Mouse (Mus musculus) heart, postnatal 36 days (tissue): Measurements from ENCODE around the gene Tab1. TPM values are rescaled to one million over a fixed set of nuclear protein-coding genes. Genes with fewer than 3 reads are reported as not detected.

Experiments used
- DNase-seq, 2 experiments: peaks; one replicate each; pipeline ENCODE4 v3.0.0; 2021 to 2022
- intact Hi-C: fragments of 180-260 bp; cut with DNase I; formaldehyde crosslinking; loops from one replicate; pipeline ENCODE4 v1.15.1; 2025
- total RNA-seq, 2 experiments: library from RNA; stranded (reverse); gene quantifications; 2 replicates each; pipeline ENCODE4 v1.2.3; 2021

Gene Tab1
- total RNA-seq, 2 experiments from 2014 or later: 23.4 to 23.8 TPM

DNA sequence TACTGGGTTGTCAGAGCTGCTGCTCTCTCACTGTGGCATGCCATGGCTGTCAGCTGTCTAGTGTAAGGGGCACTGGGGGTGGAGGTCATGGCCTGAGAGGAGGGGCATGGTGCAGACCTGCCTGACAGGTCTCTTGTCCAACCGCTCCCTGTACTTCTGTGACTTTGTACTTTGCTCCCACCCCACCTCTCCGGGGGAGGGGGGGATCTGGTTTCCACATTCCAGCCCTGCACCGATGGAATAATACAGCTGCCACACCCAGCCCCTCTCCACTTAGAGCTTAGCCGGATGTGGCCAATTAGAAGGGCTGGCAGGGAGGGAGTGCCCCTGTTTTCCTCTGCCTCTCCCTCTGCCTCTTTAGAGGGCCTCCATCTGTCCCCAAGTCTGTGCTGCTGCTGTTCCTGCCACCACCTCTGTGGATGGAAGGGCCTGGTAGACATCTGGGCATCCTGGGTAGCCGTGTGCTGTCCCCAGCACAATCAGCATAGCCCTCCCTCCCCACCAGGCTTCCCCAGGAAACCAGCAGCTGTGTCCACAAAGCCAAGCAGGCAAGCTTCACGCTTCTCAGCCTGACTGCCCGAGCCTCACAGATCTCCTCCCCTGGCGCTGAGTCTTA lies 26.5 kb downstream of the Tab1 start:
- intact Hi-C loops: no loop called here
- DNase-seq: no peak

DNA sequence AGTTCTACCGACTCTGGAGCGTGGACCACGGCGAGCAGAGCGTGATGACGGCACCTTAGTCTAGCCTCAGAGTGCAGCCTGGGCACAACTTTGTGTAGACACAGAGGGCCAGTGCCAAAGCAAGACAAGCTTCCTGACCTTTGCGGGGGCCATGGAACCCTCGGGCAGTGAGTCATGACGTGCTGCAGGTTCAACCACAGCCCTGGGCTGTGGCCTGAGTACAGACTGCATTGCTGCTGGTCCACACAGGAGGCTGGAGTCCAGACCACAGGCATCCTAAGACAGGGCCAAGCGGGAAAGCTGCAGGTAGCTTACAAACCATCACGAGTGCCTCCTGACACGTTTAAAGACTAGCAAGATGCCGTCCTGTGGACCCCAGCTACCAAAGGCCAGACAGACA lies 27.3 kb downstream of the Tab1 start:
- intact Hi-C loops: no loop called here

DNA sequence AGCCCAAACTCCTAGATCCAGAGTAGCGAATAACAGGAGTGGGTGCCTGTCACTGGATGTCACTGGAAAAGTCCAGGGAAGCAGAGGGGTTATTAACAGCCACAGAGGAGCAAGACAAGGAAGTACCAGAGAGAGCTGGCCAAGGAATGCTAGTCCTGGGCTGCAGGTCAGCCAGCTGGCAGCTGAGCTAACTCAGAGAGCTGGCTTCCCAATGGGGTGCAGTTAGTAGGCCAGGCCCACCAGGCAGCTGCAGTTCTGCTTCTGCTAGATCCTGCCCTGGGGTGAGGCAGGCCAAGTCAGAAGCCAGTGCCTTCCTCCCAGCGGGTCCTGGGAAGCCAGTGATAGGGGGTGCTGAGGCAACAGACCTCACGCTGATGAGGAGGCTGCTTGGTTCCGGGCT lies 27.8 kb downstream of the Tab1 start:
- intact Hi-C loops: no loop called here
- DNase-seq: no peak

More for the DNA sequence above, 27.3 kb downstream of the Tab1 start:
- no peak for DNase-seq

DNA sequence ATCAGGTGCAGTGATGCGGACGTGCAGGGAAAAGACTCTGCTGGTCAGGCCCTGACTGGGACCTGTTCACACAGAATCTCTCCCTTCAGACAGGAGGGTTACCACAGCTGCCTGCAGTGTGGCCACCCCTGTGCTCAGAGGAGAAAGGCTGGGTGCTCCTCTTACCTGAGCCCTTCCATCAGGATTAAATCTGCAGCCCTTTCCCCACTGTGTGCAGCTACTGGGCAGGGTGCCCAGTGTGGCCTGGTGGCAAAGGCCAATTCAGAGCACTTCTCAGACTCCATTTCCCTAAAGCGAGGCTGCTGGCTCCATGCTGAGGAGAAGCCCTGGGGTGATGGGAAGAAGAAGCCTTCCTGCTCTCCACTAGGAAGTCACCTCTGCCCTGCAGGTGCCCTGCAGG lies 28.3 kb downstream of the Tab1 start:
- no peak for DNase-seq
- intact Hi-C loops: no loop called here

DNA sequence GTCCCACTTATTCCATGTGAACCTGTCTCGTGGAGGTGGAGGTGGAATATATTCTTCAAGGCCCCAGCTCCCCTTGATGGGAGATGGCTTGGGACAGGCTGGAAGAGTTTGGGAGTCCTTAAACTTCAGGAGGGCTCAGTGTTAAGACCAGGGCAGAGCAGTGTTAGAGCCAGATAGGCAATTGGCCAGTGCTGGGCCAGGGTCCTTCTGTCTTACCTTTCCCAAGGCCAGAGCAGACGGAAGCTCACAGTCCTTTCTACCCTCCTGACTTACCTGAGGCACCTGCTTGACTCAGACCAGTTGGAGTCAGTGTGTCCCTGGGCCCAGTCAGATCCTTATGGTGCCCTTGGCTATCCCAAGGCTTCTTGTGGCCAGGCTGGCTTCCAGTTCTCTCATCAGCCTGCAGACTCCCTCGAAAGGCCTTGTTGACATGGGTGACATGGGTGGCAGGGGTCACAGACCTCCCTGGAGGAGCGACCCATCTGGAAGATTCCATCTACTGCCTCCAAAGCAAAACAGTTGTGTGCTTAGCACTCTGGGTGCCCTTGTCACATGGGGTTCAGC lies 29.6 kb downstream of the Tab1 start:
- intact Hi-C loops: no loop called here
- DNase-seq: no peak

DNA sequence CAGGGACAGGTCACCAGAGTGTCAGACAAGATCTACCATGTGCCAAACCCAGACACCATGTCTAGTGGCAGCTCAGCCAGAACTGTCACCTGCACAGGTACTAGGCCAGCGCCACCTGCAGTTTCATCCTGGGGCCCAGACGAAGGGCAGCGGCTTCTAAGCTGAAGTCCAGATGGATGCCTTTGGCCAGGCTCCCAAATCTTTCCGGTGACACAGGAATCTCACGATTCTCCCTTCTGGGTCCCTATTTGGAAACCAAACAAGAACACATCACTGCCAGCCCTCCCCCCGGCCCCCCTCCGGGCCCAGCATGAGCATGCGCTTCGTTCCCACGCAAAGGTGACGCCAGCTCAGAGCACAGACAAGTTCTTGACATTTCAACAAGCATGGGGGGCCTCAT lies 30.3 kb downstream of the Tab1 start:
- DNase-seq: no peak
- intact Hi-C loops: no loop called here

DNA sequence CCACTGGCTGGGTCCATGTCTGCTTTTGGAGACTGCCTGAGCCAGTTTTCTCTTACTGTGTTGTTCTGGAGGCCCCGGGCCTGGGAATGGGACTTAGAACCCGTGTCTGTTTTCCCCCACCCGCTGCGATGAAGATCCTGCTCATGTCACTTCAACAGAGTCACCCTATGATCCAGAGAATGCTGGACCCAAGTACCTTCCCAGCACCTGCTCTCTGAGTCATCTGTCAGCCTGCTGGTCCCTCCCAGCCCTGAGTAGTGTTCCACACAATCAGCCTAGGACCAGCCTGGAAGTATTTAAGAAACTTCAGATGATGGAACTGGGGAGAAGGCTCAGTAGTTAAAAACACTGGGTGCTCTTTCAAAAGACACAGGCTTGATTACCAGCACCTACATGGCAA lies 30.8 kb downstream of the Tab1 start:
- intact Hi-C loops: no loop called here
- DNase-seq: no peak

DNA sequence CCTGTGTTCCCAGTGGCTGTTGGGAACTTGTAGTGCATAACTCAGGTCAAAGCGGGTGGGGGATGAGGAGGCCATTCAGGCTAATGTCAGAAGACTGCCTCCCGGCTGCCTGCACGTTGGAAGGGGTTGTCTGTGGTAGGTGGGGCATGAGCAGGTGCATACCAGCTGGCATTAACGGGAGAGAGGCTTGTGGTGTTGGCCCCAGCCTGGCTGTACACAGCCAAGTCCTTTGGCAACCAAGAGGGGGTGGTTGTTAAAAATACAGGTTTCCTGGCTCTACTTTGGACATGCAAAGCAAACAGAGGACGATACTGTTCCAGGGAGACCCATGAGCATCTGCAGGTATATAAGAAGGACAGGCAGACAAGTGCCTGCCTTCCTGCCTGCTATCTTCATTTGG lies 32.5 kb downstream of the Tab1 start:
- intact Hi-C loops: no loop called here
- no peak for DNase-seq

DNA sequence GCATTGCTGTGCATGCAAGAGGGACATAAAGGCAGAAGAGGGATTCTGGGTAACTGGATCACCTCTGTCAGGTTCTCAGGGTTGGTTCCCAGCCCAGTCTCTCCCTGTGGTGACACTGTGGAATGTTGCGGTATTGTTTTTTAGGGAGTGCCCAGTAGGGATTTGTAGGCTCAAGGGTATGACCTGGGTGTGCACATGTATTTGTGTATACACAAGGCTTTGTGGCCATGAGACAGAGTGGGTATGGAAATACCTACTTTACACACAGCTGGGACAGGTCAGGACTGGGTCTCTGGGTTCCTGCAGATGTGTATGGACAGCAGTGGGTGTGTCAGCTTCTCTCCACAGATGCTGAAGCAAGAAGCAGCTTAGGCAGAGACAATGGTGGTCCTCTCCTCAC lies 36.6 kb downstream of the Tab1 start:
- DNase-seq: no peak
- intact Hi-C loops: no loop called here

DNA sequence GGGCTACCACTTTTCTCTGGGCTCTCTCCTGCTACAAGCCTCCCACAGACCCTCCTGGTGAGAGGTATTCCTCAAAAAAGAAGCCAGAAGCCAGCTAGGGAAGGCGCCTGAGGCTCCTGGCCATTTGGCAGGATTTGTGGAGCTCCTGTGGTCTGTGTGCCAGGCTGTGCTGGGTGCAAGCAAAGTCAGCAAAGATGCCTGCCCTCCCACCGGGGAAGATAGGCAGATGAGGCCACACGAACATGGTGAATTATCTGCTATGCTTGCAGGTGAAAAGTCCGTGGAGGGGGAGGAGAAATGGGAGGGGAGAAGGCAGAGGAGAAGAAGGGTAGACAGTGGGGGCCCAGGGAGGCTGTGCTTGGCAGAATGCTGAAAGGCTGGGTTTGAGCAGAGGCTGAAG lies 37.4 kb downstream of the Tab1 start:
- DNase-seq: no peak
- intact Hi-C loops: no loop called here

DNA sequence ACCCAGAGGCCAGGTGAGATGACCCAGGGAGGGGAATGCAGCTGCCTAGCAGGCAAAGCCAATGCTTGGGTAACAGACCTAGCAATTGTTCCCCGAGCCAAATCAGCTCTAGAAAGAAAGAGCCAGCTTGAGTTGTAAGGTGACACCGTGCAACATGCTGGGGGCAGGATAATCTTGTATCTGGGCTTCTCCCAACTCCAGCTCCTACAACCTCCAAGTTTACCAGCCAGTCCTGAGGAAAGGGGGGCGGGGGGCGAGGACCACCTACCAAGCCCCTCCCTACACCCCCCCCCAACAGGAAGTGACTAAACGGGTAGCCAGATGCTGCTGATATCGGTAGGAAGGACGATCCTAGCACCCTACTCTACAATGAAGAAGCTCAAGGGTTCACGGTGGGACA lies 38.4 kb downstream of the Tab1 start:
- intact Hi-C loops: no loop called here
- DNase-seq: no peak

DNA sequence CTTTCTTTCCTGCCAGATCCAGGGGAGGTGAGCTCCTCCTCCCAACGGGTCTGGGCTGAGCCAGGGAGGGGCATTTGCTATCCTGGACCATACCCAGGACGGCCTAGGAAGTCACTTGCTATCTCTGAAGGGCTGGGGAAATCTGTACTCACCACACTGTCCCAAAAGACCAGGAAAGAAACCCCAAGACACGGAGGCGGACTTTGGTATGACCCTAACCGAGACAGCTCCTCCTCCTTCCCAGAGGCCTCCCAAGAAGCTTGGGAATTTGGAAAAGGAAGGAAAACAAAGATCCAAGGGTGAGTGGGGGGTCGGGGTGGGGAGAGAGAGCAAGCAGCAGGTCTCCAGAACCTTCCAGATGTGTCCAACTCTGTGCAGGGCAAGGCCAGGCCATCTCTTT lies 38.9 kb downstream of the Tab1 start:
- intact Hi-C loops: no loop called here

DNA sequence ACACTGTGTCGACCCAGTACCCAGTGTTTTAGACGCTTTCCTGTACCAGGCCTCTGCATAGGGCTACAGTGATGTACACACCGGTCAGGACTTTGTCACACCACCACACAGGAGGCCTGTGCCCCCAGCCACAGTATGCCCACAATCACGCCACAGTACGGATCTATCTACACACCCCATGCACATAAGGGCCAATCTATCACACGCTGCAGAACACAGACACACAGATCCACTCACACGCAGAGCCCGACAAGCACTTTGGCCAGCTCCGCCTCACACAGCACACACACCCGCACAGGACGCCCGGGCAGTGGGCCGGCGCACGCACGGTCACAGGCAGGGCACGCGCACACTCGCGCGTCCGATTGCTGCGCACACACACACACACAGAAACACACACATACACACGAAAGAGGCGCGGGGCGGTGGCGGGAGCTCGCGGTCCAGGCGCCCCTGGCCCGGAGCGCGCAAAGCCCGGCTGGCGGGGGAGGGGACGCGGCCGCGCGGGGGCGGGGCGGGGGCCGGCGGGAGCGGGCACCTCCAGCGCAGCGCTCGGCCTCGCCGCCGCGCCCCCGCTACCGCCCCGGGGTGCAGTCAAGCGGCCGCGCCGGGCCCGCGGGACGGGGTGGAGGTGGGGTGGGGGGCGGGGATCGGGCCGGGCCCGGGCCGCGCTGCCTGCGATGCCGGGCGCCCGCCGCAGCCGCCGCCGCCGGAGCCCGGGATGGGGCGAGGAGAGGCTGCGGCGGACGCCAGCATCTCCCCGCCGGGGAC lies 40.3 kb downstream of the Tab1 start, which contains the start of gene Mgat3:
Gene Mgat3, plus strand, starts transcription at position 721 of the 771 bp plus-strand sequence.
- DNase-seq: no peak
- intact Hi-C loops: no loop called here

More for the DNA sequence above, 38.9 kb downstream of the Tab1 start:
- DNase-seq: no peak

DNA sequence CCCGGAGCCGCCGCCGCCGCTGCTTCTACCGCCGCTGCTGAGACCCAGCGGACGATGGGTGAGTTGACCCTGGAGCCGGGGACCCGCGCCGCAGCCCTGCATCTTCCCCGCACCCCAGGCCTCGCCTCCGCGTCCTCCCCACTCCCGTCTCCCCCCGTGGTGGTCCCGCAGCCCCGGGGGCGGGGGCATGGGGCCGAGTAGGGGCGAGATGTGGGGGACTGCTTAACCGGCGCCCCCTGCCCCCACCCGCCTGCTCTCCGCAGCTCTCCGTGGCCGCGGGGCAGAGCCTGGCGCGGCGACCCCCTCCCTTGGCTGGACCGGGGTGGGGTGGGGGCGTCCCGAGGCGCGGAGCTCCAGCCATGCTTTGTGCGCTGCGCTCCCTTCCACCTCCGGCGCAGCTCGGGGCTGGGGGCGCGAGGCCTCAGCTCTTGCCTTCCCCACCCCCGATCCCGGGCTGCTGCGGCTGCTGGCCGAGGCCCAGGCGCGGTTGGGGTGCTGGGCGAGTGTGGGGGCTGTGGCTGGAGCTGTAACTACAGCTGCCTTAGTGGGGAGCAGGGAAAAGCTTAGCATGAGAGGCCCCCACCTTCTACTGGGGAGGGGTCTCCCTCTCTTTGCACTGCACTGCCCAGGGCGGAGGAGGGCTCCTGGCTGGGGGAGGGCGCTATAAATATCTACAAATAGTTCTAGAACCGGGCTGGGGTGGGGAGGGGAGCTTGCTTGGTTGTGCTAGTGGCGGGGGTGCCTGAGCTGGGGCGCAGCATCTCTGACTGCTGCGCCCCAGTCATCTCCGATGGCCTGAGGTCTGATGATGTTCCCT lies 41.1 kb downstream of the Tab1 start:
- DNase-seq: no peak
- intact Hi-C loops: no loop called here

DNA sequence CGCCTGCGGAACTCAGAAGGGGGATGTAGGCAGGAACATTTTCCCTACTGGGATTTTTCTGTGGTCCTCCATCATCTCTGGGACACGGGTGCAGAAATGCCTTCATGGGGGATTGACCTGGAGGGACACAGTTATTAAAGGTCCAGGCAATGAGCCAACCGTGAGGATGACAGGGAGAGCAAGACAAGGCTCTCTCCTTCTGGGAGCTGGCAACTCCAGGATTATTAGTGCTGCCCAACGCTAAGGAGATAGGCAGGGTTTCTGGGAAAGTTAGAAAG lies 41.6 kb downstream of the Tab1 start:
- intact Hi-C loops: no loop called here

DNA sequence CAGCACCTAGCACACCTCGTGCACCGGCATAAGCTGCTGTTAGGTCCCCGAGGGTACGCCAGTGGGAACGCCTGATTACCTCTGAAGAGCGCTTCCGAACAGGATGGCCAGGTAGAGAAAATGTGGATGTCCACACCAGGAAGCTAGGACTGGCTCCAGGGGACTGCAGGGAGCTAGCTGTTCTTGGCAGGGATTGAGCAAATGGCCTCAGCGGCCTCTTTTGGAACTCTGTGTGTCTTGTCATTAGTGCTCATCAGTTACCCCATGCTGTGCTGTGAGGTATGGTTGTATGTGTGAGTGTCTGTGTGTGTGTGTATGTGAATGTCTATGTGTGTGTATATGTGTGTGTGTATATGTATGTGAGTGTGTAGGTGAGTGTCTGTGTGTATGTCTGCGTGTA lies 42.4 kb downstream of the Tab1 start:
- intact Hi-C loops: no loop called here
- no peak for DNase-seq

More for the DNA sequence above, 41.6 kb downstream of the Tab1 start:
- DNase-seq: no peak

DNA sequence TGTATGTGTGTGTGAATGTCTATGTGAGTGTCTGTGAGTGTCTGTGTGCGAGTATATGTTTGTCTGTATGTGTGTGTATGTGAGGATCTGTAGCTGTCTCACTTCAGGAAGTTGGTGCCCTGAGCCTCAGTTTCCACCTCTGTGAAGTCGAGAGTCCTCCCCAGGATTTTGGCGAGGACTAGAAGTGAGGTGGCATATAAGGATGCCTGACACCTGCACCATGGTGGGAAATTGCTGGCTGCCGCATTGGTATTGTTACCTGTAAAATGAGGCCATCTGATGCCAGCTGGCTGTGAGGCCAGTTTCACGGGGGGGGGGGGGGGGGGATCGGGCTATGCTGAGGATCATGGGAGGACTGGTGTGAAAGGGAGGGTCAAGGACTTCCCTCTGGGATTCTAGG lies 42.8 kb downstream of the Tab1 start:
- intact Hi-C loops: no loop called here
- DNase-seq: no peak

DNA sequence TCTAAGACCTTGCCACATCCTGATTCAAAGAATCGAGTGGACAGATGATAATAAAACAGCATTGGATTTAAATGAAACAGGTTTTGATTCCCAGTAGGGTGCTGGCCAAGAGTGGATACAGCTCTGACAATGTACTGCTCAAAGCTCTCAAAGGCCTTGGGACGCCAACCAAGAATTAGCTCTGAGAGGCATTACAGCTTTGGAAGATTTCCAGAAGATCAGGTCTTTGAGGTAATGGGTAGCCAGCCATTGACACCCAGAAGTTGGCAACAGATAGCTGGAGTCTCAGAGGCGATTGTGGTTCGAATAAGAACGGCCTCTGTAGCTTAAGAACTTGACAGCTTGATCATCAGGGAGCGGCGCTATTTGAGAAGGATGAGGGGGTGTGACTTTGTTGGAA lies 48.6 kb downstream of the Tab1 start:
- intact Hi-C loops: no loop called here
- DNase-seq: no peak

DNA sequence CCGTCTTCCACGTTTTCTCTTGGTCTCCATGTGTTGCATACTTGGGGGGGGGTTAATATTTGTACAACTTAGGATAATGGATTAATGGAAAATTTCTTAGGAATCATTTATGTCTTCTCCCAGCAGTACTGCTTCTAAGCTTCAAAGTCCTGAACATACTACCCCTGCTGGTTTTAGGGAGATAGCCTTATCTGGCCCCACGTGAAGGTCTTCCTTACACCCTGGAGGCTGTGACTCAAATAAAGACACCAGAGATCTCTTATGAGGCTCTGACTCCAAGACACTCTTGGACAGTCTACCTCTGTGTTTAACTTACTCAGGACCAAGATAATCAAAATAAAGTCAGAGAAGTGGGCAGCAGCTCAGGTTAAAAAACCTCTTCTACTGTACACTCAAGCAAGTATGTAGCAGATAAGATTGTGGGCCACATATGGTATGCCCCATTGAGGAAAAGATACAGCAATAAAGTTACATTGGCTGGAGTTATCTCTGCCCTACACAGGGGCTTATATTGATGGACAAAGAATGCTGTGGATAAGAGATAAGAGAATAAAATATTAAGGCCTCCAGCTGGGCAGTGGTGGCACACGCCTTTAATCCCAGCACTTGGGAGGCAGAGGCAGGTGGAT lies 49.3 kb downstream of the Tab1 start:
- DNase-seq: no peak
- intact Hi-C loops: no loop called here

DNA sequence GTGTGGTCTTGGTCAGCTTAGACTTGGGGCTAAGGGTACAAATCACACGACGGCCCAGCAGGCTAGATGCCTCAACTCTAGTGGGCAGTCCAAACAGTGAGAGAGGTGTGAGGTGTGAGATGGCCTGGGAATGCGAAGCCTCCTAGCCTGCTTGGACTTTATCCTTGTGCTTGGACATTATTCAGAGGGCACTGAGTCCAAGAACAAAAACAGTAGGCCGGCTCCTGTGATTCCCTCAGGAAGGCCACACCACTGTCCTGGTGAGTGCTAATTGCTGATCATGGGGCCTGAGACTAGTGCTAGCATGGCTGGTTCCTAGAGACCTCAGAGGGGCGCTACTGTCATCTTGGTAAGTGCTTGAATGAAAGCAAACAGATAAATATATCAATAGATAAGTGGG lies 56.0 kb downstream of the Tab1 start:
- DNase-seq: no peak
- intact Hi-C loops: no loop called here

DNA sequence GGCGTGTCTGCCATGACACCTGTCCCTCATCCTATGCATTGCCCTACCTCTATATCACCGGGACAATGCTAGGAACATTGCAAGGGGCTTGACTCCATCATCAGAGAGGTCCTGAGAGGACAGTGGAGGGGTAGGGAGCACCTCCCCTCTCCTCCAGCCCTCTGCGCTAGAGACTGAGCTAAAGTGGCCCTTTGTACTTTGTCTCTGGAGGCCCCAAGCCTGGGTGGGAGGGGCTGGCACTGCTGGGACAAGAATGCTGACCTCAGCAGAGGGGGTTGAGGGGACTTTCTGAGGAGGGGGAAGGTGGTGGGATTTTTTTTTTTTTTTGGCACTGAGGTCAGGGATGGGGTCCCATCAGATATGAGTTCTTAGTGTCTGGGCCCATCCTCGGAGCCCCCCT lies 57.1 kb downstream of the Tab1 start:
- intact Hi-C loops: no loop called here

More for the DNA sequence above, 57.1 kb downstream of the Tab1 start:
- no peak for DNase-seq
